Mouse (Mus musculus) ES-Bruce4 (cell line): ENCODE results near the gene Gaa. TPM values are rescaled to one million over a fixed set of nuclear protein-coding genes. Genes with fewer than 3 reads are reported as not detected.

Experiments used
- H3K27ac ChIP-seq: 2 replicates; pipeline ENCODE4 v1.5.1; 2012; ENCODE audit warnings: low read length, inconsistent platforms; ENCODE audit not compliant: insufficient read depth
- H3K27me3 ChIP-seq: 2 replicates; pipeline ENCODE4 v1.6.1; 2012; ENCODE audit warnings: mild to moderate bottlenecking, low read length, inconsistent platforms; ENCODE audit not compliant: control insufficient read depth, poor library complexity, insufficient read depth, severe bottlenecking
- H3K36me3 ChIP-seq: 2 replicates; pipeline ENCODE4 v1.6.1; 2012; ENCODE audit warnings: inconsistent platforms, mild to moderate bottlenecking, low read length, moderate library complexity; ENCODE audit not compliant: control insufficient read depth, poor library complexity, insufficient read depth, severe bottlenecking
- H3K4me1 ChIP-seq: one replicate; pipeline ENCODE4 v1.8.1; 2011; ENCODE audit warnings: low read length; ENCODE audit not compliant: control insufficient read depth, insufficient read depth
- H3K4me3 ChIP-seq: 2 replicates; pipeline ENCODE4 v1.5.1; 2011; ENCODE audit warnings: low read depth, mild to moderate bottlenecking, low read length
- H3K9ac ChIP-seq: 2 replicates; pipeline ENCODE4 v1.6.1; 2012; ENCODE audit warnings: low read depth, mild to moderate bottlenecking, inconsistent platforms; ENCODE audit not compliant: poor library complexity, severe bottlenecking
- H3K9me3 ChIP-seq: replicated peaks from 2 replicates; pipeline ENCODE4 v1.6.1; 2012; ENCODE audit warnings: mild to moderate bottlenecking, low read length, inconsistent platforms; ENCODE audit not compliant: control insufficient read depth, poor library complexity, insufficient read depth, severe bottlenecking
- CTCF ChIP-seq: IDR thresholded peaks from one replicate; pipeline ENCODE4 v1.8.1; 2011; ENCODE audit warnings: low read depth, low read length
- EP300 ChIP-seq: IDR thresholded peaks from 2 replicates; pipeline ENCODE4 v1.6.1; 2011; ENCODE audit warnings: low read depth, low read length; ENCODE audit not compliant: insufficient read depth
- POLR2A ChIP-seq: IDR thresholded peaks from one replicate; pipeline ENCODE4 v1.8.1; 2011; ENCODE audit warnings: low read length; ENCODE audit not compliant: insufficient read depth
- polyA plus RNA-seq: library from polyadenylated mRNA; stranded (reverse); fragments of >200 nt; gene quantifications from 2 replicates; pipeline ENCODE4 v1.2.4, GENCODE M21; 2011; ENCODE audit warnings: low read depth; ENCODE audit not compliant: missing spikeins, insufficient read depth, insufficient read length

The Gaa gene
- polyA plus RNA-seq: 42.3 and 50.4 TPM in 2 replicates

- peak within 1 kb of the TSS; percentile 69 for H3K4me3 ChIP-seq
- no peak within 1 kb of the TSS for H3K27ac ChIP-seq
Observed at GRCm38 (mm10) chr11:119267768-119268556, at the start of gene Gaa. TSS of gene Gaa (plus strand) at chr11:119267887.

GRCm38 (mm10) chr11:119219816-119220465 lies 47.7 kb upstream of the Gaa start:
- Histone ChIP-seq H3K4me3 (no peak overlapping the region), H3K27ac (no peak overlapping the region), H3K4me1 (peaks cover 2% of the 10 kb centered on the region)

More at GRCm38 (mm10) chr11:119267768-119268556, at the start of gene Gaa:
- Histone ChIP-seq H3K9ac (peak within 1 kb of the TSS; percentile 47), H3K36me3 (no peaks in the 10 kb centered on the region), H3K9me3 (no peaks in the 10 kb centered on the region), H3K27me3 (no peaks in the 10 kb centered on the region), H3K4me1 (peaks cover 10% of the 10 kb centered on the region)
- TF ChIP-seq POLR2A (no peak), CTCF (peak; percentile 97), EP300 (peak; percentile 80)

GRCm38 (mm10) chr11:119221812-119222510 lies 45.7 kb upstream of the Gaa start:
- Histone ChIP-seq H3K4me1 (peaks cover 2% of the 10 kb centered on the region), H3K9me3 (no peaks in the 10 kb centered on the region), H3K9ac (no peak overlapping the region), H3K27ac (no peak overlapping the region), H3K36me3 (no peaks in the 10 kb centered on the region), H3K27me3 (no peaks in the 10 kb centered on the region), H3K4me3 (no peak overlapping the region)
- no peak for TF ChIP-seq POLR2A
- TF ChIP-seq CTCF: no peak
- TF ChIP-seq EP300: no peak

More at GRCm38 (mm10) chr11:119219816-119220465, 47.7 kb upstream of the Gaa start:
- TF ChIP-seq CTCF (no peak), EP300 (no peak), POLR2A (no peak)
- Histone ChIP-seq H3K9me3 (no peaks in the 10 kb centered on the region), H3K9ac (no peak overlapping the region), H3K27me3 (no peaks in the 10 kb centered on the region), H3K36me3 (no peaks in the 10 kb centered on the region)

DNA sequence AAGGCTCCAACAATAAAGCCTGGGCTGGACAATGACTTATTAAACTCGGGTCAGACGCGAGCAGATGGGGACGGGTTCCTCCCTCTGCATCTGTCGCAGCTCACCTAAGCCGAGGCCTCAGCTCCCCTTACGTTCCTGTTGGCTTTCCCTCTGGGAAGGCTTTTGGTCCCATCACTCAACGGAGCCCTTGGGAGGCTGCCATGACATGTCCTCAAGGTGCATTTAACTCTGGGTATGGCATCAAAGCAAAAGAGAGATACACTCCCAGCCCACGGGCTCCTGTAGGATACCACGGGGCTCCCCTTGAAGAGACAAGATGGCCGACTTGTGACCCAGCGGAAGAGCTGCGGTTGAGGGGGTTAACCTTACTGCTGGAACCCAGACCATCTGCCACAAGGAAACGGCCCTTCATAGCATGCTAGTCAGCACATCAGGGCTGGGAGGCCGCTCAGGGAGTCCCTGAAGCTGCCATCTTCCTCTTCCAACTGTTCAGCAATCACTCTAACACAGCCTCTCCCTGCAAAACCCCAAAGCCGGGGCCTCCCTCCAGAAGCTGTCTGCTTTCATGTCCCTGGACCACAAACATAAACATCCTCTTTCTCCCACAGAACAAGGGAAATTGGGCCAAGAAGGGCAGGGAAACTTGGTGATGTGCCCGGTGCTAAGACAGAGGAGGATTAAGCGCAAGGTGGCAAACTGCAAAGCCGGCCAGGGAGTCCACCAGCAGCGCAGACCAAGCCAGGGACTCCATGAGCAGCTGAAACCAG lies 44.4 kb upstream of the Gaa start:
- no peaks in the 10 kb centered on the region for H3K36me3 ChIP-seq
- no peaks in the 10 kb centered on the region for H3K9me3 ChIP-seq
- no peak overlapping the region for H3K4me3 ChIP-seq
- peaks cover 2% of the 10 kb centered on the region for H3K4me1 ChIP-seq
- H3K9ac ChIP-seq: no peak overlapping the region
- 0 out of 2 replicates have a peak, but pooled peaks cover 3% of the 10 kb centered on the region for H3K27me3 ChIP-seq
- H3K27ac ChIP-seq: no peak overlapping the region
- no peak for TF ChIP-seq CTCF
- TF ChIP-seq POLR2A: no peak

DNA sequence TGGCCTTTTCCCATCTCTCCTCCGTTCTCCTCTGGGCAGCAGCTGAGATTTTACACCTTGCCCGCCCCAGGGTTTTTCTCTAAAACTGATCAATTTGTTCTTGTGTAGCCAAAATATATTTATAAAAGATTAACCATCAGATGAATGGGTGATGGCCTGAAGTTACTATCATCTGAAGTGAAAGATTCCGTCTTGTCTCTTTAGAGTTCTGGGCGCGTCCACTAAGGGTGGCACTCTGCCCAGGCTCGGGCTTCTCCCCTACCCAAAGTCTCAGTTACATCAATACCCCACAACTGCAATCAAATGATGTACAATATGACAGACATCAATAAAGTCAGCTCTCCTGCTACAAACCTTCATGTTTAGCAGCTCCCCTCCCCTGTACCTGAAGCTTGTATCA lies 42.8 kb upstream of the Gaa start:
- no peak overlapping the region for H3K27ac ChIP-seq
- H3K9ac ChIP-seq: no peak overlapping the region
- H3K36me3 ChIP-seq: no peaks in the 10 kb centered on the region
- TF ChIP-seq EP300: no peak
- no peak for TF ChIP-seq CTCF
- TF ChIP-seq POLR2A: no peak
- no peaks in the 10 kb centered on the region for H3K9me3 ChIP-seq
- H3K27me3 ChIP-seq: 0 out of 2 replicates have a peak, but pooled peaks cover 3% of the 10 kb centered on the region
- H3K4me3 ChIP-seq: no peak overlapping the region
- peaks cover 2% of the 10 kb centered on the region for H3K4me1 ChIP-seq
